Mouse (Mus musculus): ENCODE data around the gene Yod1. TPM values are rescaled to one million over a fixed set of nuclear protein-coding genes. Genes with fewer than 3 reads are reported as not detected.

Gene Yod1
- polyA plus RNA-seq, 1 experiment from 2014 or later, result 20.3 TPM

DNA sequence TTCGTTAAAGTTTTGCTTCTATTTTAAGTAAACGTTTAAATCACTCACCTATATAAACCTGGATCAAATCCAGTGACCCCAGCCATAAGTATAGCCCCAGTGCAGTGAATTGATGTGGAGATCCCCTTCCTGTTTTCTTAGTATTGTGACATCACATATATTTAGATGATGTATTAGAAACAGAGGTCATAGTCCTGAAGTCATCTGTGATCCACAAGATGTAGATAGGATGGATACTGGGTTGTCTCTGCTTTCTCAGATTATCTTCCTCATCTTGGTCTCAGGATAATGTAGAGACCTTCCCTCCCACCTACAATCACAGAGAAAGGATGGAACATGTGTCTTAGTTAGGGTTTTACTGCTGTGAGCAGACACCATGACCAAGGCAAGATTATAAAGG lies 12.0 kb downstream of the Yod1 start, which contains the start of gene Pfkfb2:
Gene Pfkfb2, minus strand, starts transcription at position 101 of the 400 bp plus-strand sequence.
- Histone ChIP-seq H3K27ac (ENCODE audit: low read depth) (no peak within 1 kb of the TSS), H3K4me2 (ENCODE audit: low read depth, low read length) (no peak within 1 kb of the TSS), H3K36me3 (replicated peaks; ENCODE audit: insufficient read depth, low read length) (no peaks in the 10 kb centered on the region), H3K4me3 (ENCODE audit: low read depth, low read length) (no peak within 1 kb of the TSS), H3K9ac (replicated peaks) (no peak within 1 kb of the TSS), H3K4me1 (ENCODE audit: insufficient read depth) (peaks cover 28% of the 10 kb centered on the region), H3K9me3 (ENCODE audit: low read length) (no peaks in the 10 kb centered on the region), H3K27me3 (ENCODE audit: insufficient read depth, low read length) (no peaks in the 10 kb centered on the region)
- no peak for ATAC-seq
- 79% methylated on average over 2 of the region's 2 CpGs for WGBS (ENCODE audit: insufficient replicate concordance)
- DNase-seq, result no peak
- no peak for TF ChIP-seq CTCF (IDR thresholded peaks at IDR 0.05; ENCODE audit: low read depth)
- TF ChIP-seq EP300 (IDR thresholded peaks at IDR 0.05; ENCODE audit: low read depth), result no peak

DNA sequence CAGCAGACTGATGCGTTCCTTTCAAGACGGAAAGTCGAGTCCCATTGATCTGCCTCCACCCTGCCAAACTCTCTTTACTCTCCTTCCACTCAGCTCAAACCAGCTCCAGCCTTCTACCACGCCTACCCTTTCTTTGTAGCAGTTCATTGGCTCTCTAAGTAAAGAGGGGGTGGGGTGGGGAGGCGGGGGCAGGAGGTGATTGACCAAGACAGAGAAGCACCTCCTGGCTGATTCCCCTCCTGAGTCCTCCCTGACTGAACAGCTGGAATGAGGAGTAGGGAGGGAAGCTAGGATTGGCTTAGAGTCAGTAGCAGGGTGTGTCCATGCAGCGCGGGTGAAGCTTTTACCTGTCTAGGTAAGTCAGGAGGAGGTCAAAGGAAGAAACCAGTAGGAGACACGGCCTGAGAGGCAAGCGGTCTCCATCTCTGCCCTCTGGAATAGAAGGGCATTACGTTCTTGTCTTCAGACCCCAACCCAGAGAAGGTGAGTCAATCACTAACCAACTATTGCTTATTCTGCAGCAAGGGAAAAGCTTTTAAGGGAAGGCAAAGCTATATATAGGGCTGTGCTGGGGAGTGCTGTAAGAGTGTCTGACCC lies 14.7 kb downstream of the Yod1 start, which contains the start of gene AA986860:
Gene AA986860, plus strand, starts transcription at position 236 of the 597 bp plus-strand sequence.
- Histone ChIP-seq H3K4me1 (ENCODE audit: insufficient read depth) (peaks cover 38% of the 10 kb centered on the region), H3K4me2 (ENCODE audit: low read depth, low read length) (peak within 1 kb of the TSS; percentile 71), H3K4me3 (ENCODE audit: low read depth, low read length) (peak within 1 kb of the TSS; percentile 44), H3K27me3 (ENCODE audit: insufficient read depth, low read length) (no peaks in the 10 kb centered on the region), H3K9ac (replicated peaks) (peak within 1 kb of the TSS; percentile 40), H3K36me3 (replicated peaks; ENCODE audit: insufficient read depth, low read length) (no peaks in the 10 kb centered on the region), H3K27ac (ENCODE audit: low read depth) (peak within 1 kb of the TSS; percentile 49), H3K9me3 (ENCODE audit: low read length) (no peaks in the 10 kb centered on the region)
- ATAC-seq, result peak; percentile 90
- TF ChIP-seq EP300 (IDR thresholded peaks at IDR 0.05; ENCODE audit: low read depth), result 0 out of 2 replicates have a peak, but pooled peaks have one; percentile 17
- TF ChIP-seq CTCF (IDR thresholded peaks at IDR 0.05; ENCODE audit: low read depth), result no peak
- 15% methylated on average over 10 of the region's 10 CpGs for WGBS (ENCODE audit: insufficient replicate concordance)
- peak; percentile 69 for DNase-seq

DNA sequence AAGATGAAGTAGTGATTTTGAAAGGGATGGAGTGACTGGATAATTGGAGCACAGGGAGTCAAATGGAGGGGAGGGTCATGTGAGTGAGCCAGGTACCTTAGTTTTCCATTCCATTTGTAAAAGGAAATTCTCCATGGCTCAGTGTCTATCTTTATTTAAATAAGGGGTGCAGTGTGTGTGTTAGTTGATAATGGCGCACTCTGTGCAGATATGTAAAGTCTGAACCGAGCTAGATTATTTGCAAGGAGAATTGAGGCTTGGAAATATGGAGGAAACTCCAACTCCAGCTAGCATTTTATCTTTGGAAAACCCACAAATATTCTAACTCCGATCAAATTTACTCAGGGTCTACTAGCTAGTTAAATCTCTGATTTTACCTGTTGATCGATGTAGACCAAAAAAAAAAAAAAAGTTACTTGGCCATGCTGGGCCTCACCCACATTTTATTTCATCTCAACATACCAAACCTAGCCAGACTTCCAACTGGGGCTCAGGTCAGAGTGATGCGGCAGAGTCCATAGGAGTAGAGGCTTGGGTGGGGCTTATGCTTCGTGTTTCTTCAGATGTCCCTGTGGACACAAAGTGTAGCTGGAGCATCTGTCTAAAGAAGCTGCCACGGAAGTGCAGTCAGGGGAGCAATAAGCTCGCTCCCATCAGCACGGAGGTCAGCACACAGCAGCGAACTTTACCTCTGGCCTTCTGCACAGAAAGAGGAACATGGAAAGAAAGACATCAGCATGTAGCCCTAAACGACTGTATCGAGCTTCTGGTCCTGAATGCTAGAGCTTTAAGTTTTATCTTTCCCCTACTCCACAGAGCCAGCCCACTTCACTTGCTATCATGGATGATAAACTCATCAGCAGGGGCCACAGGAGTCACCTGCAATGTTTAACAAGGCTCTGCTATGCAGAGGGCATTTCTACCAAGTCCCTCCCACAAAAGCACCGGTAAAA lies 15.9 kb downstream of the Yod1 start:
- whole genome bisulfite sequencing (ENCODE audit: insufficient replicate concordance), result 58% methylated on average over 13 of the region's 13 CpGs
- H3K4me1 ChIP-seq (ENCODE audit: insufficient read depth), result peaks cover 43% of the 10 kb centered on the region
- H3K4me3 ChIP-seq (ENCODE audit: low read depth, low read length), result peak overlapping the region; percentile 44
- DNase-seq (no peak), ATAC-seq (no peak)
- H3K9me3 ChIP-seq (ENCODE audit: low read length), result no peaks in the 10 kb centered on the region
- H3K27me3 ChIP-seq (ENCODE audit: insufficient read depth, low read length), result no peaks in the 10 kb centered on the region
- H3K36me3 ChIP-seq (replicated peaks; ENCODE audit: insufficient read depth, low read length), result no peaks in the 10 kb centered on the region; the same call in 1 of the 2 replicates
- H3K9ac ChIP-seq (replicated peaks), result no peak overlapping the region; the same call in none of the 2 replicates
- peak overlapping the region; percentile 36 for H3K27ac ChIP-seq (ENCODE audit: low read depth)
- TF ChIP-seq EP300 (IDR thresholded peaks at IDR 0.05; ENCODE audit: low read depth) (peak; percentile 75), CTCF (IDR thresholded peaks at IDR 0.05; ENCODE audit: low read depth) (no peak)
- peak overlapping the region; percentile 71 for H3K4me2 ChIP-seq (ENCODE audit: low read depth, low read length)

DNA sequence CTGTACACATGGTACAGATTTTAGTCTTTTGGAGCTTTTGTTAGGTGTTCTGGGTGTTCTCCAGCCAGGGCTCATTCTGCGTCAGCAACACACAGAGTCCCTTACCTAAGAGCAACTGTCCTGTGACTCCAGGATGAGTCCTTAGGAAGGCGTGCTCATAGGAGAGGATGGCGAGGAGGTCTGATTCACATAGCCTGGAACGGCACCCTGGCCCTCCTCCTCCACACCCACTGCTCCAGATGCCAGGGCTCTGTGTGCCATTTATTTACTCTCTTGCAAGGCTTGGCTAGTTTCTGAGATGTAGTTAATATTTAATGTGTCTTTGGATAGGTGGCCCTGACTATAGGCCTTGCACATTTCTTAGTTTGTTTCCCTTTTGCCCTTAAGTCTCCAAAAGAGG lies 16.5 kb downstream of the Yod1 start:
- Histone ChIP-seq H3K27ac (ENCODE audit: low read depth) (peak overlapping the region; percentile 36), H3K4me1 (ENCODE audit: insufficient read depth) (peaks cover 46% of the 10 kb centered on the region), H3K36me3 (replicated peaks; ENCODE audit: insufficient read depth, low read length) (no peaks in the 10 kb centered on the region; the same call in 1 of the 2 replicates), H3K27me3 (ENCODE audit: insufficient read depth, low read length) (no peaks in the 10 kb centered on the region), H3K9me3 (ENCODE audit: low read length) (no peaks in the 10 kb centered on the region), H3K4me3 (ENCODE audit: low read depth, low read length) (peak overlapping the region; percentile 44), H3K9ac (replicated peaks) (no peak overlapping the region), H3K4me2 (ENCODE audit: low read depth, low read length) (peak overlapping the region; percentile 71)
- 65% methylated on average over 4 of the region's 4 CpGs for WGBS (ENCODE audit: insufficient replicate concordance)
- peak; percentile 7; the same call in 1 of the 2 replicates for ATAC-seq
- no peak for TF ChIP-seq EP300 (IDR thresholded peaks at IDR 0.05; ENCODE audit: low read depth)
- DNase-seq, result peak; percentile 27

DNA sequence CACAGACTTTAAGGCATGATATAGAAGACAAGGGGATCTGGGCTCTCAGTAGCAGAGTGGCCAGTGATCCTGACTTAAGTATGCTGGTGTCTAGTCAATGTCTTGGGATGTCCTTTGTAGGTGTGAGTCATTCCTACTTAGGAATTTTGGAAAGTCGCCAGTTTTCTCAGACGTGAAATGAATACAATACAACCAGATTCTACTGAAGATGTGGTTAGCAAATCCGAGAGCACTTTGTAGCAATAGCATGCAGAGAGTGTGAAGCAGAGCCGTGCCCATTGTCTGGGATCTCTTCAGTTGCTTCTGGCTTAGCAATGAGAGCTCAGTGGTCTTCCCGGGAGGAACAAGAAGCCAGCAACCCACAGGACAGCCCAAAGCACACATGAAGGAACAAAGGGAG lies 17.3 kb downstream of the Yod1 start:
- no peaks in the 10 kb centered on the region for H3K9me3 ChIP-seq (ENCODE audit: low read length)
- ATAC-seq (no peak), DNase-seq (no peak)
- peak overlapping the region; percentile 71; the same call in 1 of the 2 replicates for H3K4me2 ChIP-seq (ENCODE audit: low read depth, low read length)
- no peaks in the 10 kb centered on the region; the same call in 1 of the 2 replicates for H3K36me3 ChIP-seq (replicated peaks; ENCODE audit: insufficient read depth, low read length)
- H3K4me3 ChIP-seq (ENCODE audit: low read depth, low read length), result no peak overlapping the region
- H3K4me1 ChIP-seq (ENCODE audit: insufficient read depth), result peaks cover 47% of the 10 kb centered on the region
- no peak overlapping the region for H3K9ac ChIP-seq (replicated peaks)
- no peak overlapping the region for H3K27ac ChIP-seq (ENCODE audit: low read depth)
- H3K27me3 ChIP-seq (ENCODE audit: insufficient read depth, low read length), result no peaks in the 10 kb centered on the region
- 71% methylated on average over 5 of the region's 5 CpGs for WGBS (ENCODE audit: insufficient replicate concordance)
- TF ChIP-seq CTCF (IDR thresholded peaks at IDR 0.05; ENCODE audit: low read depth), result no peak
- TF ChIP-seq EP300 (IDR thresholded peaks at IDR 0.05; ENCODE audit: low read depth), result no peak

DNA sequence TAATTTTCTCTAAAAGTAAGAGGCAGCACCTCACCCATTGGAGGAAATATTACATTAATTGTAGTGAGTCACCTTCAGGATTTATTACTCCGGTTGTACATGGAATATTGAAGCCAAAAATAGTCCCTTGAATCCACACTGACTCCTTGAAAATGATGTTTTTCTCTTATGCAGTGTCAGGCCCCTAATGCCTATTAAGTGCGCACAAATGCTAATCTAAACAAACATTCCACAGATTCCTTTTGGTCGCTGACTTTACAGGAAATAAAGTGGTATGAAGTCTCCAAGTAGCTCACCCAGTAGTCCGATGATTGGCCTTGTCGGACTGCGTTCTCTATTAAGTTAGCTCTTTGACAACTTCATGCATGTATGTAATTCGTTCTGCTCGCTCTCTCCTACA lies 17.7 kb downstream of the Yod1 start:
- no peak overlapping the region for H3K4me2 ChIP-seq (ENCODE audit: low read depth, low read length)
- TF ChIP-seq CTCF (IDR thresholded peaks at IDR 0.05; ENCODE audit: low read depth) (no peak), EP300 (IDR thresholded peaks at IDR 0.05; ENCODE audit: low read depth) (no peak)
- no peaks in the 10 kb centered on the region for H3K27me3 ChIP-seq (ENCODE audit: insufficient read depth, low read length)
- ATAC-seq (no peak), DNase-seq (no peak)
- no peak overlapping the region for H3K4me3 ChIP-seq (ENCODE audit: low read depth, low read length)
- H3K9ac ChIP-seq (replicated peaks), result no peak overlapping the region
- no peak overlapping the region for H3K27ac ChIP-seq (ENCODE audit: low read depth)
- H3K9me3 ChIP-seq (ENCODE audit: low read length), result no peaks in the 10 kb centered on the region
- 84% methylated on average over 8 of the region's 8 CpGs for WGBS (ENCODE audit: insufficient replicate concordance)
- no peaks in the 10 kb centered on the region; the same call in 1 of the 2 replicates for H3K36me3 ChIP-seq (replicated peaks; ENCODE audit: insufficient read depth, low read length)
- peaks cover 50% of the 10 kb centered on the region for H3K4me1 ChIP-seq (ENCODE audit: insufficient read depth)
